Mouse (Mus musculus) c-Kit-positive CD71-positive TER-119-positive erythroid progenitor cells, embryonic 14.5 days (primary cell): ENCODE measurements around the gene Tmem59l.
"Not testable (repeated sequence)": the region's sequence is repeated elsewhere in the genome, so short reads cannot be mapped to it uniquely, and the experiment has no call there.

Experiments
- DNase-seq: peaks from one replicate; pipeline ENCODE4 v3.0.0-alpha.2; 2013; ENCODE audit warnings: low spot score

Tmem59l gene

GRCm38 (mm10) chr8:70486941-70487520 lies at the start of gene Tmem59l:
Gene Tmem59l (minus strand): TSS chr8:70487358.
- no peak for DNase-seq

GRCm38 (mm10) chr8:70535701-70536100 lies 48.5 kb upstream of the Tmem59l start:
- DNase-seq = no peak

GRCm38 (mm10) chr8:70535221-70535620 lies 48.1 kb upstream of the Tmem59l start:
- DNase-seq = no peak

- DNase-seq = no peak
These were observed 47.1 kb upstream of the Tmem59l start for GRCm38 (mm10) chr8:70534281-70534680.

- no peak for DNase-seq
These were observed 43.2 kb upstream of the Tmem59l start for GRCm38 (mm10) chr8:70530314-70530713.

GRCm38 (mm10) chr8:70529741-70530161 lies 42.6 kb upstream of the Tmem59l start:
- no peak for DNase-seq

GRCm38 (mm10) chr8:70529299-70529698 lies 42.1 kb upstream of the Tmem59l start:
- no peak for DNase-seq

GRCm38 (mm10) chr8:70528182-70528797 lies 41.1 kb upstream of the Tmem59l start:
- DNase-seq = no peak

GRCm38 (mm10) chr8:70527512-70528181 lies 40.5 kb upstream of the Tmem59l start, which contains the start of the genes Fkbp8 and Kxd1:
Gene Fkbp8 (plus strand): TSS chr8:70527724.
Gene Kxd1 (minus strand): TSS chr8:70527956.
- peak; percentile 93 for DNase-seq

- DNase-seq = no peak
These were observed 40.0 kb upstream of the Tmem59l start for GRCm38 (mm10) chr8:70527111-70527511.

GRCm38 (mm10) chr8:70522592-70523403 lies 35.6 kb upstream of the Tmem59l start:
- DNase-seq = peak; percentile 98

GRCm38 (mm10) chr8:70519606-70520005 lies 32.4 kb upstream of the Tmem59l start:
- no peak for DNase-seq

- DNase-seq = no peak
These were observed 31.9 kb upstream of the Tmem59l start for GRCm38 (mm10) chr8:70519043-70519442.

GRCm38 (mm10) chr8:70517940-70518643 lies 30.9 kb upstream of the Tmem59l start:
- DNase-seq = no peak

GRCm38 (mm10) chr8:70513441-70513840 lies 26.3 kb upstream of the Tmem59l start:
- DNase-seq = no peak

- no peak for DNase-seq
These were observed 25.2 kb upstream of the Tmem59l start for GRCm38 (mm10) chr8:70512253-70512903.

- no peak for DNase-seq
These were observed 24.6 kb upstream of the Tmem59l start for GRCm38 (mm10) chr8:70511770-70512169.

- DNase-seq = not testable (repeated sequence)
These were observed 24.0 kb upstream of the Tmem59l start for GRCm38 (mm10) chr8:70511174-70511573.

- peak; percentile 97 for DNase-seq
These were observed 23.2 kb upstream of the Tmem59l start, which contains the start of gene Uba52 for GRCm38 (mm10) chr8:70510228-70510915. Gene Uba52 (minus strand): TSS chr8:70510801.

- no peak for DNase-seq
These were observed 22.3 kb upstream of the Tmem59l start for GRCm38 (mm10) chr8:70509281-70509952.
